Mouse (Mus musculus) E14TG2a.4 (cell line): Measurements from ENCODE around the gene Rdh16.

Source experiments
- CTCF ChIP-seq: conservative IDR thresholded peaks from 2 replicates; pipeline ENCODE4 v1.5.1; 2014; ENCODE audit warnings: low read length
- POU5F1 ChIP-seq: IDR thresholded peaks from 2 replicates; pipeline ENCODE4 v1.6.1; 2014; ENCODE audit warnings: low read length, borderline replicate concordance

- TF ChIP-seq CTCF (no peak), POU5F1 (no peak)
These were observed 64.0 kb downstream of the Rdh16 start for GRCm38 (mm10) chr10:127864931-127865330.
